Mouse (Mus musculus) neural tube, embryonic 14.5 days (tissue): ENCODE results near the gene Cox6b1. TPM values are rescaled to one million over a fixed set of nuclear protein-coding genes. Genes with fewer than 3 reads are reported as not detected.
A peak's percentile ranks its signal among the peaks of the same experiment; 100 is the strongest.

Experiments used
- ATAC-seq: fragments of 200-750 bp; cut with Nextera tagmentation; 2 replicates; pipeline ENCODE4 v1.8.0; 2017; ENCODE audit warnings: low read depth, mild to moderate bottlenecking, moderate TSS enrichment, moderate library complexity
- H3K27ac ChIP-seq: fragments of 300-500 bp; sonication (generic); 2 replicates; pipeline ENCODE4 v1.5.1; 2014; ENCODE audit warnings: low read depth, mild to moderate bottlenecking, control low read depth, low read length, moderate library complexity, mixed read lengths
- H3K27me3 ChIP-seq: fragments of 300-500 bp; sonication (generic); 2 replicates; pipeline ENCODE4 v1.6.1; 2014; ENCODE audit warnings: low read length; ENCODE audit not compliant: control insufficient read depth, insufficient read depth
- H3K36me3 ChIP-seq: fragments of 300-500 bp; sonication (generic); 2 replicates; pipeline ENCODE4 v1.6.1; 2014; ENCODE audit warnings: low read length, mixed read lengths; ENCODE audit not compliant: control insufficient read depth, insufficient read depth
- H3K4me1 ChIP-seq: fragments of 300-500 bp; sonication (generic); 2 replicates; pipeline ENCODE4 v1.6.1; 2014; ENCODE audit warnings: low read length; ENCODE audit not compliant: control insufficient read depth, insufficient read depth
- H3K4me2 ChIP-seq: fragments of 300-500 bp; sonication (generic); 2 replicates; pipeline ENCODE4 v1.6.1; 2014; ENCODE audit warnings: mild to moderate bottlenecking, low read depth, low read length, control low read depth
- H3K4me3 ChIP-seq: fragments of 300-500 bp; sonication (generic); 2 replicates; pipeline ENCODE4 v1.5.1; 2014; ENCODE audit warnings: low read depth, low read length, control low read depth, mixed read lengths
- H3K9ac ChIP-seq: fragments of 300-500 bp; sonication (generic); replicated peaks from 2 replicates; pipeline ENCODE4 v1.6.1; 2014; ENCODE audit warnings: low read depth, mild to moderate bottlenecking, control low read depth, low read length, mixed read lengths
- H3K9me3 ChIP-seq: fragments of 300-500 bp; sonication (generic); 2 replicates; pipeline ENCODE4 v1.6.1; 2016; ENCODE audit warnings: low read length; ENCODE audit not compliant: control insufficient read depth
- WGBS: fragments of 180-500 bp; shearing (Covaris S2); extraction: QIAGEN DNeasy Blood & Tissue Kit; methylation state at CpG from one replicate; pipeline ENCODE4 v1.1.7; 2014; 5-methylcytosine and 5-hydroxymethylcytosine counted together
- polyA plus RNA-seq: library from polyadenylated mRNA; unstranded; fragments of >200 nt; fragmentation: Nextera tagmentation; extraction: Ambion mirVana; gene quantifications from 2 replicates; pipeline ENCODE4 v1.2.1, GENCODE M21; 2014

Cox6b1 gene
- polyA plus RNA-seq, 1 experiment from 2014 or later: 1,342 TPM

DNA sequence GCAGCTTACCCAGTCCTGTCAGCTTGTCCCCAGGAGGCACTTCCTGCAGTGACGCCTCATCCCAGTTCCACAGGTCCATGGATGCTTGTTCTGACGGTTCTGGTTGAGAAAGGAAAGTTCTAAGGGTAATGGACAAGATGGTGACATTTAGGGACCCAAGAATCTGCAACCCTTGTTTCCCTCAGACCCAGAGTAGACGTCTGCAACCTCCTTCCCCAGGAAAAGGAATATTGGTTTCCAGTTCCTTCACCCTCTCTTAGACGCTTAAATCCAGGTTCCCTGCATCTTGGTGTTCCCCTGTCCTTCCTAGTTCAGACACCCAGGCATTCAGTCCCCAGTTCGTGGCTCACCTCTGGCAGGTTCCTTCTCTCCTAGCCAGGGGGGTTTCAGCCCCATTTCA, 9.8 kb upstream of the Cox6b1 start, which contains the start of gene Etv2:
Gene Etv2, minus strand, starts transcription at position 101 of the 400 bp plus-strand sequence.
- 0 out of 2 replicates have a peak within 1 kb of the TSS, but pooled peaks have one; percentile 13 for H3K4me3 ChIP-seq
- H3K27me3 ChIP-seq: peaks cover 28% of the 10 kb centered on the region
- H3K9me3 ChIP-seq: no peaks in the 10 kb centered on the region
- H3K4me2 ChIP-seq: peak within 1 kb of the TSS; percentile 16; the same call in 1 of the 2 replicates
- H3K27ac ChIP-seq: no peak within 1 kb of the TSS
- no peak within 1 kb of the TSS for H3K9ac ChIP-seq
- no peaks in the 10 kb centered on the region for H3K4me1 ChIP-seq
- 3% methylated on average over 5 of the region's 5 CpGs for WGBS
- ATAC-seq: no peak
- H3K36me3 ChIP-seq: no peaks in the 10 kb centered on the region

DNA sequence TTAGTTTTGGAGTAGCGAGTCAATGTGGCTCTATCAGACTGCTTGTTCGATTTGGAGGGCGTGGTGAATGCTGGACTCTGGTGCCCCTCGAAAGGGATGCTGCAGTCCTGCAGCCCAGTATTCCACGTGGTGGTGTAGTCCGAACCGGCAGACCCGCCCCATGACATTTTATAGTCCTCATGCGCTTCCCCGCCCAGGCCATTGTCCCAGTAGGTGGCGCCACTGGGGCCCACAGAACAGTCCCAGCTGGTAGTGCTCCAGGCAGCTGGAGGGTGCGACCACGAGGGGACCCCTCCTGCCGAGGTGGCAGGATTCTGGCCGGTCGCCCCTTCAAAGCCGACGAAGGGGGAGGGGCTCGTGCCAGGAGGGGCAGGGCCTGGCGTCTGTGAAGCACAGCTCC, 8.7 kb upstream of the Cox6b1 start:
- Histone ChIP-seq H3K27ac (no peak overlapping the region), H3K4me3 (0 out of 2 replicates have a peak overlapping the region, but pooled peaks have one; percentile 13), H3K4me1 (no peaks in the 10 kb centered on the region), H3K9me3 (no peaks in the 10 kb centered on the region), H3K4me2 (peak overlapping the region; percentile 16; the same call in 1 of the 2 replicates), H3K9ac (no peak overlapping the region), H3K27me3 (peaks cover 28% of the 10 kb centered on the region), H3K36me3 (no peaks in the 10 kb centered on the region)
- peak; percentile 74 for ATAC-seq
- WGBS: under 1% methylated on average over 20 of the region's 20 CpGs

- H3K36me3 ChIP-seq: no peaks in the 10 kb centered on the region
- H3K27ac ChIP-seq: no peak overlapping the region
- no peak overlapping the region for H3K4me3 ChIP-seq
- 4% methylated on average over 27 of the region's 27 CpGs for WGBS
- ATAC-seq: no peak
- no peaks in the 10 kb centered on the region for H3K4me1 ChIP-seq
- H3K4me2 ChIP-seq: no peak overlapping the region
- no peaks in the 10 kb centered on the region for H3K9me3 ChIP-seq
- H3K27me3 ChIP-seq: peaks cover 28% of the 10 kb centered on the region
- no peak overlapping the region for H3K9ac ChIP-seq
Observed at GRCm38 (mm10) chr7:30633762-30634412, 7.9 kb upstream of the Cox6b1 start.

- no peak overlapping the region for H3K4me3 ChIP-seq
- H3K9ac ChIP-seq: no peak overlapping the region
- ATAC-seq: no peak
- H3K27ac ChIP-seq: no peak overlapping the region
- H3K4me1 ChIP-seq: peaks cover 9% of the 10 kb centered on the region; the same call in 1 of the 2 replicates
- peaks cover 7% of the 10 kb centered on the region for H3K27me3 ChIP-seq
- no peaks in the 10 kb centered on the region for H3K36me3 ChIP-seq
- H3K4me2 ChIP-seq: no peak overlapping the region
- no peaks in the 10 kb centered on the region for H3K9me3 ChIP-seq
Observed at GRCm38 (mm10) chr7:30629013-30629412, 3.1 kb upstream of the Cox6b1 start.

DNA sequence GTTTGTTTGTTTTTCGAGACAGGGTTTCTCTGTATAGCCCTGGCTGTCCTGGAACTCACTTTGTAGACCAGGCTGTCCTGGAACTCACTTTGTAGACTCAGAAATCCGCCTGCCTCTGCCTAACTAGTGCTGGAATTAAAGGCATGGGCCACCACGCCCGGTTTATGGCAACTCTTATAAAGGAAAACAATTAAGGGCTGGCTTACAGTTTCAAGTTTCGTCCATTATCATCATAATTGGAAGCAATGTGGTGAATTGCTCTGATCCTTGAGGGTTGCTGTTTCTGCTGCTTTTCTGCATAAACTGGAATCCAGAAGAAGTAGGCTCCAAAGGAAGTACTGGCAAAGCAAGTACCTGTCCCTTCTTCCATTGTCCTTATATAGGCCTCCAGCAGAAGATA, 696 bp upstream of the Cox6b1 start:
- Histone ChIP-seq H3K4me1 (peaks cover 9% of the 10 kb centered on the region; the same call in 1 of the 2 replicates), H3K36me3 (peaks cover 15% of the 10 kb centered on the region), H3K9me3 (no peaks in the 10 kb centered on the region), H3K4me2 (peak overlapping the region; percentile 51; the same call in 1 of the 2 replicates), H3K9ac (no peak overlapping the region), H3K27ac (no peak overlapping the region), H3K27me3 (peaks cover 2% of the 10 kb centered on the region; the same call in 1 of the 2 replicates), H3K4me3 (no peak overlapping the region)
- ATAC-seq: no peak
- 90% methylated on average over 5 of the region's 5 CpGs for WGBS

GRCm38 (mm10) chr7:30619202-30619601, 6.7 kb downstream of the Cox6b1 start:
- H3K4me1 ChIP-seq: no peaks in the 10 kb centered on the region
- WGBS: 92% methylated on average over 3 of the region's 3 CpGs
- no peak overlapping the region for H3K4me3 ChIP-seq
- H3K4me2 ChIP-seq: no peak overlapping the region
- no peak overlapping the region for H3K27ac ChIP-seq
- H3K27me3 ChIP-seq: no peaks in the 10 kb centered on the region
- no peak for ATAC-seq
- H3K9ac ChIP-seq: no peak overlapping the region
- no peaks in the 10 kb centered on the region for H3K9me3 ChIP-seq
- peaks cover 46% of the 10 kb centered on the region for H3K36me3 ChIP-seq

GRCm38 (mm10) chr7:30618658-30619057, 7.3 kb downstream of the Cox6b1 start:
- peaks cover 44% of the 10 kb centered on the region for H3K36me3 ChIP-seq
- H3K4me3 ChIP-seq: no peak overlapping the region
- no peak for ATAC-seq
- no peaks in the 10 kb centered on the region for H3K4me1 ChIP-seq
- H3K4me2 ChIP-seq: no peak overlapping the region
- H3K9me3 ChIP-seq: no peaks in the 10 kb centered on the region
- no peak overlapping the region for H3K27ac ChIP-seq
- WGBS: 96% methylated on average over 9 of the region's 9 CpGs
- H3K9ac ChIP-seq: no peak overlapping the region
- no peaks in the 10 kb centered on the region for H3K27me3 ChIP-seq

- WGBS: 56% methylated on average over 5 of the region's 5 CpGs
- Histone ChIP-seq H3K4me1 (no peaks in the 10 kb centered on the region), H3K9me3 (no peaks in the 10 kb centered on the region), H3K4me3 (no peak overlapping the region), H3K27me3 (no peaks in the 10 kb centered on the region), H3K9ac (no peak overlapping the region), H3K4me2 (no peak overlapping the region), H3K36me3 (peaks cover 22% of the 10 kb centered on the region), H3K27ac (no peak overlapping the region)
- no peak for ATAC-seq
Observed at GRCm38 (mm10) chr7:30615049-30615760, 10.7 kb downstream of the Cox6b1 start.

GRCm38 (mm10) chr7:30614454-30614853, 11.5 kb downstream of the Cox6b1 start:
- ATAC-seq: no peak
- WGBS: 89% methylated on average over 2 of the region's 2 CpGs
- no peak overlapping the region for H3K9ac ChIP-seq

More at GRCm38 (mm10) chr7:30614454-30614853, 11.5 kb downstream of the Cox6b1 start:
- no peaks in the 10 kb centered on the region for H3K4me1 ChIP-seq
- no peaks in the 10 kb centered on the region for H3K27me3 ChIP-seq
- no peak overlapping the region for H3K4me3 ChIP-seq
- no peak overlapping the region for H3K4me2 ChIP-seq
- no peak overlapping the region for H3K27ac ChIP-seq
- no peaks in the 10 kb centered on the region for H3K9me3 ChIP-seq
- peaks cover 22% of the 10 kb centered on the region for H3K36me3 ChIP-seq
